Mouse (Mus musculus) G1E (cell line): ENCODE measurements around the gene Ppil4. TPM values are rescaled to one million over a fixed set of nuclear protein-coding genes. Genes with fewer than 3 reads are reported as not detected.

Source experiments
- ATAC-seq: 2 replicates; pipeline ENCODE4 v1.8.0; 2016; ENCODE audit warnings: mild to moderate bottlenecking; ENCODE audit not compliant: insufficient number of reproducible peaks, poor library complexity, low FRiP score, severe bottlenecking; ENCODE audit errors: extremely low read depth
- DNase-seq: peaks from one replicate; pipeline ENCODE4 v3.0.0; 2012; ENCODE audit warnings: low spot score
- H3K27me3 ChIP-seq: 2 replicates; pipeline ENCODE4 v1.6.1; 2012; ENCODE audit warnings: mild to moderate bottlenecking, low read length, inconsistent platforms; ENCODE audit not compliant: insufficient read depth
- H3K36me3 ChIP-seq: replicated peaks from 2 replicates; pipeline ENCODE3; 2012; ENCODE audit warnings: mild to moderate bottlenecking, inconsistent platforms
- H3K4me1 ChIP-seq: 2 replicates; pipeline ENCODE4 v1.6.1; 2012; ENCODE audit warnings: low read depth, low read length, inconsistent platforms, mixed read lengths; ENCODE audit not compliant: insufficient read depth
- H3K4me3 ChIP-seq: 2 replicates; pipeline ENCODE4 v1.5.1; 2012; ENCODE audit warnings: low read depth, mild to moderate bottlenecking, inconsistent platforms, low read length, moderate library complexity, mixed read lengths
- H3K9me3 ChIP-seq: replicated peaks from 2 replicates; pipeline ENCODE4 v1.6.1; 2012; ENCODE audit warnings: inconsistent platforms
- CTCF ChIP-seq: IDR thresholded peaks from 2 replicates; pipeline ENCODE4 v1.5.1; 2012; ENCODE audit warnings: low read depth, low read length, inconsistent platforms, mixed read lengths
- GATA1 ChIP-seq: IDR thresholded peaks from 2 replicates; pipeline ENCODE4 v1.6.1; 2012; ENCODE audit warnings: borderline replicate concordance, low read length, inconsistent platforms, mixed read lengths
- GATA2 ChIP-seq: IDR thresholded peaks from 2 replicates; pipeline ENCODE4 v1.6.1; 2012; ENCODE audit warnings: low read depth, low read length, inconsistent platforms, borderline replicate concordance
- POLR2AphosphoS5 ChIP-seq: IDR thresholded peaks from 2 replicates; pipeline ENCODE4 v1.6.1; 2012; ENCODE audit warnings: low read depth, low read length, inconsistent platforms; ENCODE audit not compliant: insufficient replicate concordance
- TAL1 ChIP-seq: conservative IDR thresholded peaks from 2 replicates; pipeline ENCODE4 v1.6.1; 2012; ENCODE audit warnings: low read depth, low read length, inconsistent platforms, mixed read lengths
- polyA plus RNA-seq: library from polyadenylated mRNA; stranded (reverse); fragments of >175 nt; gene quantifications from 2 replicates; pipeline ENCODE4 v1.2.3, GENCODE M21; 2012
- total RNA-seq, 2 experiments: library from RNA; stranded (forward) in 1 of 2; stranded (reverse) in 1 of 2; fragments of 200-1000 nt in 1 of 2; fragments of >200 nt in 1 of 2; fragmentation: Nextera tagmentation in 1 of 2; gene quantifications; 2 replicates each; pipeline ENCODE4 v1.2.3; 2014 to 2017

Gene Ppil4
- total and polyA plus RNA-seq, 3 experiments = 7.3 to 97.7 (median 62.1) TPM

DNA sequence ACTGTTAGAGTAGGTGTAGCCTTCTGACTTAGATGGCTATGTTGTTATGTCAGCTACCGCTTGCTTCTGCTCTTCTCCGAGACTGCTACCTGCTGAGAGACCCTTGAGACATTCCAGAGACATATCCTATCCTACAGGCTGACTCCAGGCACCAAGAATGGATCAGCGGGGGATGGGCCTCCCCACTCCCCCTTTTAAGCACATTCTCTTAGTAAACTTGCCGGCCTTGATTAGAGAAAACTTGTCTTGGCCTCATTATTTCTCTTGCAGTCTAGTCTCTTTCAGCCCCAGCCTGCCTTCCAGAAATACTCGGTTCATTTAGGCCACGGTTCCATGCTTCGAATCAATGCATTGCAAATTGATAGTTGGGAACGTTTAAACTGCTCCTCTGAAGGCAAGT lies 77.1 kb downstream of the Ppil4 start:
- Histone ChIP-seq H3K9me3 (no peaks in the 10 kb centered on the region), H3K4me1 (peaks cover 2% of the 10 kb centered on the region; the same call in 1 of the 2 replicates), H3K4me3 (no peak overlapping the region), H3K36me3 (no peaks in the 10 kb centered on the region), H3K27me3 (peaks cover 8% of the 10 kb centered on the region; the same call in 1 of the 2 replicates)
- TF ChIP-seq TAL1 = no peak
- no peak for TF ChIP-seq POLR2AphosphoS5
- TF ChIP-seq GATA1 = no peak
- no peak for TF ChIP-seq CTCF
- TF ChIP-seq GATA2 = no peak
- no peak for ATAC-seq
- DNase-seq = no peak

DNA sequence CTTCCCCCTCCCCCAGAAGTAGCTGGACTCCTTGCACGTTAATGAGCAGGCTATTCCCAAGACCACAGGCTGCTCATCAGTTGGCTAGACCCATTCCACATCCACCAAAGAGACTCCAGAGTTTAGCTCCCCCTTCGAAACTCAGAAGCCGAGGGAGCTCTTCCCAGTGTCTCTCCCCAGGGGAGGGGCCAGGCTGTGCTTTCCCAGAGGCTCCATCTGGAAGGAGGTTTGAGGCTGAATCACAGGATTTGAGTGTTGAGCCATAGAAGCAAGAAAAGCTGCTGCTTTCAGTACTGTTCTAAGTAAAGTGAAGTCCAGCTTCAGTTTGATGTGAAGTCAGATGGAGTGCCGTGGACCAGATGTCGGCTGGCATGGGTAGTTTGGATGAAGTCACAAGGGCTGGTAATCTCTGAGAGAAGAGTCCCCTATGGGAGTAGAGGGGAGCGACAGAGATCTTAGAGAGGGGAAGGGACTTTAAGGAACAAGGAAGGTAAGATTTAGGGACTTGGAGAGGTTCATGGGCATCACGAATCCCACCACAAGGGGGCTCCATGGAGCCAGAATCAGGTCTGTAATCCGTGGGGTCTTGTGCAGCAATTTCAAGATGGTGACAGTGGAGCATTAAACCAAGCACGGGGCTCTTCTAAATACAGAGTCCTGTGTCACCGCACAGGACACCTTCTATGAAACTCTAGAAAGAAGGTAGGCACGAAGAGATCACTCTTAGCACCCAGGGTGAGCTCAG lies 78.1 kb downstream of the Ppil4 start:
- no peaks in the 10 kb centered on the region for H3K4me1 ChIP-seq
- TF ChIP-seq CTCF (peak; percentile 52; the same call in 1 of the 2 replicates), GATA2 (no peak), GATA1 (no peak)
- ATAC-seq (no peak), DNase-seq (peak; percentile 25)
- no peaks in the 10 kb centered on the region for H3K9me3 ChIP-seq
- peaks cover 8% of the 10 kb centered on the region; the same call in 1 of the 2 replicates for H3K27me3 ChIP-seq
- no peaks in the 10 kb centered on the region for H3K36me3 ChIP-seq
- H3K4me3 ChIP-seq = no peak overlapping the region

DNA sequence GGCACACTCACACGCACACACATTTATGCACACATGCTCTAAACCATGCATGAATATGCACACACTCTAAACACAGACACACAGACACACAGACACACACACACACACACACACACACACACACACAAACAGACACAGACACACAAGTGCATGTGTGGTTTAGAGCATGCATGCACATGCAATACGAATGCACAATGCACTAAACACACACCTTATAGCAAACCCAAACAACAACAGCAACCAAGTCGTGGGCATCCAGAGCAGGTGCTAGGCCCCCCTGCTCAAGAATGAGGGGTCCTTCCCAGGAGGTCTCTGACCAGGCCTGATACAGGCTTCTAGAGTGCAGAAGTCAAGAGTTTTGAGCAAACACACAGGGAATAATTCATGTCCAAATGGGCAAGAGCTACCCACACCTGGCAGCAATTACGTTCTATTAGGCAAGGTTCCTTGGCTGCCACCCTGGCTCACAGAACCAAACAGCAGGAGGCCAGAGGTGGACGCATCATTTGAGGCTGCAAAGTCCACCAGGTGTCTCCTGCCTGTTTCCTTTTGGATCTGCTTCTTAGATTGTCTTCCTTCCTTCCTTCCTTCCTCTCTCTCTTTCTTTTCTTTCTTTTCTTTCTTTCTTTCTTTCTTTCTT lies 78.8 kb downstream of the Ppil4 start:
- Histone ChIP-seq H3K9me3 (no peaks in the 10 kb centered on the region), H3K4me3 (no peak overlapping the region), H3K36me3 (no peaks in the 10 kb centered on the region), H3K27me3 (peaks cover 8% of the 10 kb centered on the region; the same call in 1 of the 2 replicates), H3K4me1 (no peaks in the 10 kb centered on the region)
- no peak for ATAC-seq
- no peak for TF ChIP-seq POLR2AphosphoS5
- TF ChIP-seq GATA2 = no peak
- DNase-seq = no peak

Other genes starting within 250 kb of the Ppil4 start
- not detected in 2 replicates for gene Lrp11, start 203.1 kb upstream of the Ppil4 start, total RNA-seq (2014; fragmentation: Nextera tagmentation)
- gene Lrp11, start 203.1 kb upstream of the Ppil4 start, total RNA-seq (2017) = 0.22 and 0.35 TPM in 2 replicates
- gene Lrp11, start 203.1 kb upstream of the Ppil4 start, polyA plus RNA-seq = 0.14 and 0.21 TPM in 2 replicates
- gene Nup43, start 125.4 kb upstream of the Ppil4 start, total RNA-seq (2014; fragmentation: Nextera tagmentation) = 47.8 and 53.4 TPM in 2 replicates
- gene Nup43, start 125.4 kb upstream of the Ppil4 start, total RNA-seq (2017) = 37.9 and 40.5 TPM in 2 replicates
- gene Nup43, start 125.4 kb upstream of the Ppil4 start, polyA plus RNA-seq = 1.5 and 1.8 TPM in 2 replicates
- 79.0 and 80.5 TPM in 2 replicates for gene Pcmt1, start 111.8 kb upstream of the Ppil4 start, total RNA-seq (2014; fragmentation: Nextera tagmentation)
- gene Pcmt1, start 111.8 kb upstream of the Ppil4 start, total RNA-seq (2017) = 109 and 117 TPM in 2 replicates
- gene Pcmt1, start 111.8 kb upstream of the Ppil4 start, polyA plus RNA-seq = 43.0 and 55.8 TPM in 2 replicates
- gene Lats1, start 111.7 kb upstream of the Ppil4 start, total RNA-seq (2014; fragmentation: Nextera tagmentation) = 38.0 and 41.9 TPM in 2 replicates
- 12.8 and 16.2 TPM in 2 replicates for gene Lats1, start 111.7 kb upstream of the Ppil4 start, total RNA-seq (2017)
- 4.6 and 4.9 TPM in 2 replicates for gene Lats1, start 111.7 kb upstream of the Ppil4 start, polyA plus RNA-seq
- 33.7 and 45.1 TPM in 2 replicates for gene Katna1, start 66.9 kb upstream of the Ppil4 start, total RNA-seq (2014; fragmentation: Nextera tagmentation)
- gene Katna1, start 66.9 kb upstream of the Ppil4 start, total RNA-seq (2017) = 55.6 and 57.0 TPM in 2 replicates
- 1.6 and 2.7 TPM in 2 replicates for gene Katna1, start 66.9 kb upstream of the Ppil4 start, polyA plus RNA-seq
- gene Ginm1, start 67 bp upstream of the Ppil4 start, total RNA-seq (2014; fragmentation: Nextera tagmentation) = 26.6 and 31.5 TPM in 2 replicates
- gene Ginm1, start 67 bp upstream of the Ppil4 start, total RNA-seq (2017) = 30.1 and 30.5 TPM in 2 replicates
- 6.6 and 7.8 TPM in 2 replicates for gene Ginm1, start 67 bp upstream of the Ppil4 start, polyA plus RNA-seq
- not detected in 2 replicates for gene Zc3h12d, start 39.6 kb downstream of the Ppil4 start, total RNA-seq (2014; fragmentation: Nextera tagmentation)
- under 0.01 and 0.06 TPM in 2 replicates for gene Zc3h12d, start 39.6 kb downstream of the Ppil4 start, total RNA-seq (2017)
- not detected in 2 replicates for gene Zc3h12d, start 39.6 kb downstream of the Ppil4 start, polyA plus RNA-seq
- 339 and 398 TPM in 2 replicates for gene Tab2, start 163.3 kb downstream of the Ppil4 start, total RNA-seq (2014; fragmentation: Nextera tagmentation)
- 68.5 and 74.7 TPM in 2 replicates for gene Tab2, start 163.3 kb downstream of the Ppil4 start, total RNA-seq (2017)
- gene Tab2, start 163.3 kb downstream of the Ppil4 start, polyA plus RNA-seq = 14.7 and 15.9 TPM in 2 replicates